Mouse (Mus musculus): ENCODE measurements at regions not wholly inside any gene's neighbourhood (a gene's known extent, or its start where the extent isn't known, plus 50 kb on each side); places are given as distances from the start of the nearest gene placed in this dataset.
A peak's percentile ranks its signal among the peaks of the same experiment; 100 is the strongest.

- H3K4me2 ChIP-seq: no peak overlapping the region
- H3K4me3 ChIP-seq (replicated peaks): no peak overlapping the region
- no peaks in the 10 kb centered on the region for H3K9me3 ChIP-seq
- 61% methylated on average over 5 of the region's 5 CpGs for WGBS
- H3K9ac ChIP-seq (replicated peaks): no peak overlapping the region
- no peak for ATAC-seq (ENCODE audit: insufficient number of reproducible peaks, insufficient read depth, low FRiP score, low TSS enrichment, low read depth)
- H3K36me3 ChIP-seq: no peaks in the 10 kb centered on the region
- H3K27ac ChIP-seq: 0 out of 2 replicates have a peak overlapping the region, but pooled peaks have one; percentile 4
- H3K27me3 ChIP-seq: peaks cover 17% of the 10 kb centered on the region
- H3K4me1 ChIP-seq (replicated peaks): peaks cover 29% of the 10 kb centered on the region
These were observed 306.8 kb upstream of the Mki67 start for GRCm38 (mm10) chr7:136022781-136023448.

- H3K9me3 ChIP-seq: no peaks in the 10 kb centered on the region
- peaks cover 33% of the 10 kb centered on the region for H3K4me1 ChIP-seq (replicated peaks)
- H3K36me3 ChIP-seq: no peaks in the 10 kb centered on the region
- no peak overlapping the region for H3K4me2 ChIP-seq
- no peak overlapping the region for H3K9ac ChIP-seq (replicated peaks)
- 57% methylated on average over 7 of the region's 7 CpGs for WGBS
- no peak overlapping the region for H3K4me3 ChIP-seq (replicated peaks)
- H3K27me3 ChIP-seq: peaks cover 21% of the 10 kb centered on the region
- no peak overlapping the region for H3K27ac ChIP-seq
- no peak for ATAC-seq (ENCODE audit: insufficient number of reproducible peaks, insufficient read depth, low FRiP score, low TSS enrichment, low read depth)
These were observed 310.3 kb upstream of the Mki67 start for GRCm38 (mm10) chr7:136026451-136026850.

DNA sequence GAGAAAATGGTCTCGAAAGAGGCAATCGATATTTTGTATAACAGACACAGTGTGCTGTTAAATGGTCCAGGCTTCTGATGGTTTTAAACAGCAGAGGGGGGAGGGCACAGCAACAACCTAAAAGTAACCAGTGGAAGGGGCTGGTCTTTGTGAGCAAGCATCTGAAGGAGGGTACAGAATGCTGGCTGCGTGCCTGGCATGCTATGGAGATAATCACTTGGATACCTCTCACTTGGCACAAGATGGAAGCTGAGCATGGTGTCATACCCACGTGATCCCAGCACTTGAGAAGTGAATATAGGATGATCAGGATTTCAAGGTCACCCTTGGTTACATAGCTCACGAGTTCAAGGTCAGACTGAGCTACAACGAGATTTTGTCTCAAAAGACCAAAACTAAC, 315.9 kb upstream of the Mki67 start:
- no peaks in the 10 kb centered on the region for H3K36me3 ChIP-seq
- 84% methylated on average over 6 of the region's 6 CpGs for WGBS

GRCm38 (mm10) chr7:136033536-136033935, 317.4 kb upstream of the Mki67 start:
- H3K27me3 ChIP-seq: 0 out of 2 replicates have a peak, but pooled peaks cover 5% of the 10 kb centered on the region
- H3K4me3 ChIP-seq (replicated peaks): no peak overlapping the region
- 0 out of 2 replicates have a peak, but pooled peaks cover 4% of the 10 kb centered on the region for H3K4me1 ChIP-seq (replicated peaks)
- H3K9ac ChIP-seq (replicated peaks): no peak overlapping the region
- H3K36me3 ChIP-seq: no peaks in the 10 kb centered on the region
- no peaks in the 10 kb centered on the region for H3K9me3 ChIP-seq
- no peak overlapping the region for H3K27ac ChIP-seq
- WGBS: 87% methylated on average over 5 of the region's 5 CpGs
- no peak overlapping the region for H3K4me2 ChIP-seq
- ATAC-seq (ENCODE audit: insufficient number of reproducible peaks, insufficient read depth, low FRiP score, low TSS enrichment, low read depth): no peak

More for the DNA sequence above, 315.9 kb upstream of the Mki67 start:
- 0 out of 2 replicates have a peak, but pooled peaks cover 5% of the 10 kb centered on the region for H3K27me3 ChIP-seq
- no peak overlapping the region for H3K4me3 ChIP-seq (replicated peaks)
- no peaks in the 10 kb centered on the region for H3K9me3 ChIP-seq
- no peak overlapping the region for H3K27ac ChIP-seq
- H3K4me1 ChIP-seq (replicated peaks): 0 out of 2 replicates have a peak, but pooled peaks cover 5% of the 10 kb centered on the region
- H3K9ac ChIP-seq (replicated peaks): no peak overlapping the region
- no peak overlapping the region for H3K4me2 ChIP-seq
- no peak for ATAC-seq (ENCODE audit: insufficient number of reproducible peaks, insufficient read depth, low FRiP score, low TSS enrichment, low read depth)

- no peak overlapping the region for H3K9ac ChIP-seq (replicated peaks)
- no peak overlapping the region for H3K27ac ChIP-seq
- H3K4me3 ChIP-seq (replicated peaks): no peak overlapping the region
- 38% methylated on average over 7 of the region's 7 CpGs for WGBS
- H3K9me3 ChIP-seq: no peaks in the 10 kb centered on the region
- peaks cover 2% of the 10 kb centered on the region; the same call in 1 of the 2 replicates for H3K4me1 ChIP-seq (replicated peaks)
- no peaks in the 10 kb centered on the region for H3K36me3 ChIP-seq
- no peak for ATAC-seq (ENCODE audit: insufficient number of reproducible peaks, insufficient read depth, low FRiP score, low TSS enrichment, low read depth)
- H3K4me2 ChIP-seq: no peak overlapping the region
- H3K27me3 ChIP-seq: peaks cover 4% of the 10 kb centered on the region; the same call in 1 of the 2 replicates
These were observed 319.6 kb upstream of the Mki67 start for GRCm38 (mm10) chr7:136035735-136036134.

- Histone ChIP-seq H3K27me3 (peaks cover 4% of the 10 kb centered on the region; the same call in 1 of the 2 replicates), H3K9ac (replicated peaks) (no peak overlapping the region), H3K36me3 (no peaks in the 10 kb centered on the region), H3K27ac (no peak overlapping the region), H3K4me1 (replicated peaks) (peaks cover 6% of the 10 kb centered on the region), H3K9me3 (no peaks in the 10 kb centered on the region), H3K4me3 (replicated peaks) (no peak overlapping the region), H3K4me2 (no peak overlapping the region)
- no peak for ATAC-seq (ENCODE audit: insufficient number of reproducible peaks, insufficient read depth, low FRiP score, low TSS enrichment, low read depth)
- WGBS: 55% methylated on average over 5 of the region's 5 CpGs
These were observed 321.9 kb upstream of the Mki67 start for GRCm38 (mm10) chr7:136038072-136038471.

- Histone ChIP-seq H3K4me2 (no peak overlapping the region), H3K9ac (replicated peaks) (no peak overlapping the region), H3K36me3 (no peaks in the 10 kb centered on the region), H3K9me3 (no peaks in the 10 kb centered on the region), H3K4me1 (replicated peaks) (peaks cover 6% of the 10 kb centered on the region), H3K4me3 (replicated peaks) (no peak overlapping the region), H3K27me3 (peaks cover 4% of the 10 kb centered on the region; the same call in 1 of the 2 replicates), H3K27ac (no peak overlapping the region)
- WGBS: 36% methylated on average over 2 of the region's 2 CpGs
- ATAC-seq (ENCODE audit: insufficient number of reproducible peaks, insufficient read depth, low FRiP score, low TSS enrichment, low read depth): no peak
These were observed 322.7 kb upstream of the Mki67 start for GRCm38 (mm10) chr7:136038906-136039305.

GRCm38 (mm10) chr7:136041921-136042320, 325.8 kb upstream of the Mki67 start:
- no peak for ATAC-seq (ENCODE audit: insufficient number of reproducible peaks, insufficient read depth, low FRiP score, low TSS enrichment, low read depth)
- peaks cover 34% of the 10 kb centered on the region for H3K4me1 ChIP-seq (replicated peaks)
- H3K36me3 ChIP-seq: no peaks in the 10 kb centered on the region
- H3K9me3 ChIP-seq: no peaks in the 10 kb centered on the region
- H3K4me2 ChIP-seq: no peak overlapping the region
- no peak overlapping the region for H3K27ac ChIP-seq
- WGBS: 66% methylated on average over 4 of the region's 4 CpGs
- H3K9ac ChIP-seq (replicated peaks): no peak overlapping the region
- no peak overlapping the region for H3K4me3 ChIP-seq (replicated peaks)
- peaks cover 13% of the 10 kb centered on the region; the same call in 1 of the 2 replicates for H3K27me3 ChIP-seq

- Histone ChIP-seq H3K36me3 (no peaks in the 10 kb centered on the region), H3K27ac (peak overlapping the region; percentile 85), H3K4me2 (0 out of 2 replicates have a peak overlapping the region, but pooled peaks have one; percentile 15), H3K9ac (replicated peaks) (no peak overlapping the region), H3K4me3 (replicated peaks) (no peak overlapping the region), H3K27me3 (peaks cover 16% of the 10 kb centered on the region; the same call in 1 of the 2 replicates), H3K4me1 (replicated peaks) (peaks cover 68% of the 10 kb centered on the region), H3K9me3 (no peaks in the 10 kb centered on the region)
- peak; percentile 61; the same call in 1 of the 2 replicates for ATAC-seq (ENCODE audit: insufficient number of reproducible peaks, insufficient read depth, low FRiP score, low TSS enrichment, low read depth)
- WGBS: 39% methylated on average over 14 of the region's 14 CpGs
These were observed 330.6 kb upstream of the Mki67 start for GRCm38 (mm10) chr7:136046645-136047363.

DNA sequence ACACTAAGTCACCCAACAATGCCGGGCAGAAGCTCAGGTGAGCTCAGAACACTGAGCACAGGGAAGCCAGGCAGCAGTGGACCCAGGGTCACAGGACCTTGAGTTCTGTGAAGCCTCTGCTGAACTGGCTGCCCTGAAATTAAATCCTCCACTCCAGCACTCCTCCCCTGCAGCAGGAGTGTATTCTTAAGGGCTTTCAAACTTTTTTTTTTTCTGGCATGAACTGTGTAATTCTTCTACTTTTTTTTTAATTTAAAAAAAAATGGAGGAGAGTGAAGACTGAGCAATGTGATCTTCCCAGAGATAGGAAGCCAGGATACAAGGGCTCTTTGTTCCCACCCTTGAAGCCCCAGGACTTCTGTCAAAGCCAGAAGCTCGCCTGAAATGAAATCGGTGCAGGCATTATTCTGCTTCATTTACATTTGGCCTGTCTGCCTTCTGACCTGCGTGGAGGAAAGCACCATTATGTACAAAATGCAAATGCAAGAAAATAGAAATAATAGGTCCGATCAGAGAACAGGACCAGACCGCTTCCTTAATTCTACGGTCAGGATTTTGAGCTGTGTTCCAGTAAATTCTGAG, 331.3 kb upstream of the Mki67 start:
- 57% methylated on average over 7 of the region's 7 CpGs for WGBS
- peaks cover 66% of the 10 kb centered on the region for H3K4me1 ChIP-seq (replicated peaks)
- ATAC-seq (ENCODE audit: insufficient number of reproducible peaks, insufficient read depth, low FRiP score, low TSS enrichment, low read depth): no peak
- no peaks in the 10 kb centered on the region for H3K9me3 ChIP-seq
- H3K36me3 ChIP-seq: no peaks in the 10 kb centered on the region
- H3K4me2 ChIP-seq: no peak overlapping the region
- peaks cover 20% of the 10 kb centered on the region; the same call in 1 of the 2 replicates for H3K27me3 ChIP-seq
- no peak overlapping the region for H3K9ac ChIP-seq (replicated peaks)
- H3K4me3 ChIP-seq (replicated peaks): no peak overlapping the region
- H3K27ac ChIP-seq: peak overlapping the region; percentile 85

GRCm38 (mm10) chr7:136048925-136049586, 332.9 kb upstream of the Mki67 start:
- Histone ChIP-seq H3K9me3 (no peaks in the 10 kb centered on the region), H3K9ac (replicated peaks) (no peak overlapping the region), H3K4me2 (no peak overlapping the region), H3K36me3 (no peaks in the 10 kb centered on the region), H3K4me1 (replicated peaks) (peaks cover 70% of the 10 kb centered on the region), H3K27ac (no peak overlapping the region; the same call in 1 of the 2 replicates), H3K4me3 (replicated peaks) (no peak overlapping the region), H3K27me3 (peaks cover 20% of the 10 kb centered on the region; the same call in 1 of the 2 replicates)
- no peak for ATAC-seq (ENCODE audit: insufficient number of reproducible peaks, insufficient read depth, low FRiP score, low TSS enrichment, low read depth)
- WGBS: 24% methylated on average over 8 of the region's 8 CpGs
